Mouse (Mus musculus): ENCODE results near the gene Gramd2. TPM values are rescaled to one million over a fixed set of nuclear protein-coding genes. Genes with fewer than 3 reads are reported as not detected.
A peak's percentile ranks its signal among the peaks of the same experiment; 100 is the strongest.

Gramd2 gene
- total RNA-seq, 4 experiments from 2014 or later = 8.1 to 14.0 (median 10.7) TPM

GRCm38 (mm10) chr9:59667904-59668303, 12.0 kb upstream of the Gramd2 start:
- no peak for DNase-seq (ENCODE audit: low spot score in 2 of 2)

GRCm38 (mm10) chr9:59668473-59668872, 11.5 kb upstream of the Gramd2 start:
- no peak for DNase-seq (ENCODE audit: low spot score in 2 of 2)

GRCm38 (mm10) chr9:59669172-59669571, 10.8 kb upstream of the Gramd2 start:
- DNase-seq (ENCODE audit: low spot score in 2 of 2) = no peak

GRCm38 (mm10) chr9:59672195-59672894, 7.6 kb upstream of the Gramd2 start:
- no peak for DNase-seq (ENCODE audit: low spot score in 2 of 2)

- no peak for DNase-seq (ENCODE audit: low spot score in 2 of 2)
Measured at GRCm38 (mm10) chr9:59673427-59673826, 6.5 kb upstream of the Gramd2 start.

- peak in 1 of 2 experiments; percentile 69 for DNase-seq (ENCODE audit: low spot score in 2 of 2)
Measured at GRCm38 (mm10) chr9:59675598-59675997, 4.3 kb upstream of the Gramd2 start.

- no peak for DNase-seq (ENCODE audit: low spot score in 2 of 2)
Measured at GRCm38 (mm10) chr9:59678313-59678712, 1.6 kb upstream of the Gramd2 start.

GRCm38 (mm10) chr9:59680534-59680875, 561 bp downstream of the Gramd2 start:
- no peak for DNase-seq (ENCODE audit: low spot score in 2 of 2)

- DNase-seq (ENCODE audit: low spot score in 2 of 2) = no peak
Measured at GRCm38 (mm10) chr9:59684020-59684419, 4.1 kb downstream of the Gramd2 start.

- peak in 1 of 2 experiments; percentile 78 for DNase-seq (ENCODE audit: low spot score in 2 of 2)
Measured at GRCm38 (mm10) chr9:59687416-59688046, 7.6 kb downstream of the Gramd2 start.

- peak; percentile 75 to 88 for DNase-seq (ENCODE audit: low spot score in 2 of 2)
Measured at GRCm38 (mm10) chr9:59691635-59692094, 11.7 kb downstream of the Gramd2 start.

- peak in 1 of 2 experiments; percentile 67 for DNase-seq (ENCODE audit: low spot score in 2 of 2)
Measured at GRCm38 (mm10) chr9:59692145-59692544, 12.2 kb downstream of the Gramd2 start.

GRCm38 (mm10) chr9:59694571-59695450, 14.9 kb downstream of the Gramd2 start:
- no peak for DNase-seq (ENCODE audit: low spot score in 2 of 2)

GRCm38 (mm10) chr9:59695451-59695813, 15.5 kb downstream of the Gramd2 start:
- DNase-seq (ENCODE audit: low spot score in 2 of 2) = no peak

- no peak for DNase-seq (ENCODE audit: low spot score in 2 of 2)
Measured at GRCm38 (mm10) chr9:59696381-59696780, 16.4 kb downstream of the Gramd2 start.

- no peak for DNase-seq (ENCODE audit: low spot score in 2 of 2)
Measured at GRCm38 (mm10) chr9:59701094-59701493, 21.1 kb downstream of the Gramd2 start.

GRCm38 (mm10) chr9:59703099-59703498, 23.2 kb downstream of the Gramd2 start:
- DNase-seq (ENCODE audit: low spot score in 2 of 2) = no peak

GRCm38 (mm10) chr9:59706850-59707825, 27.2 kb downstream of the Gramd2 start:
- no peak for DNase-seq (ENCODE audit: low spot score in 2 of 2)

GRCm38 (mm10) chr9:59709225-59709624, 29.3 kb downstream of the Gramd2 start:
- no peak for DNase-seq (ENCODE audit: low spot score in 2 of 2)

GRCm38 (mm10) chr9:59716275-59716898, 36.4 kb downstream of the Gramd2 start:
- DNase-seq (ENCODE audit: low spot score in 2 of 2) = no peak

Measured in left cerebral cortex, adult 8-10 months (tissue).